Mouse (Mus musculus) neural tube, embryonic 15.5 days (tissue): ENCODE data around the gene Txndc17. TPM values are rescaled to one million over a fixed set of nuclear protein-coding genes. Genes with fewer than 3 reads are reported as not detected.

Source experiments
- ATAC-seq: fragments of 200-750 bp; cut with Nextera tagmentation; 2 replicates; pipeline ENCODE4 v1.8.0; 2017; ENCODE audit warnings: mild to moderate bottlenecking, moderate TSS enrichment, moderate library complexity; ENCODE audit not compliant: low FRiP score
- H3K27ac ChIP-seq: fragments of 300-500 bp; sonication (generic); replicated peaks from 2 replicates; pipeline ENCODE4 v1.5.1; 2015; ENCODE audit warnings: mild to moderate bottlenecking, inconsistent platforms
- H3K27me3 ChIP-seq: fragments of 300-500 bp; sonication (generic); replicated peaks from 2 replicates; pipeline ENCODE4 v1.6.1; 2015; ENCODE audit warnings: inconsistent platforms
- H3K36me3 ChIP-seq: fragments of 300-500 bp; sonication (generic); 2 replicates; pipeline ENCODE4 v1.6.1; 2015; ENCODE audit warnings: inconsistent platforms
- H3K4me1 ChIP-seq: fragments of 300-500 bp; sonication (generic); 2 replicates; pipeline ENCODE4 v1.6.1; 2015; ENCODE audit warnings: inconsistent platforms
- H3K4me2 ChIP-seq: fragments of 300-500 bp; sonication (generic); 2 replicates; pipeline ENCODE4 v1.6.1; 2015; ENCODE audit warnings: inconsistent platforms, mild to moderate bottlenecking, moderate library complexity
- H3K4me3 ChIP-seq: fragments of 300-500 bp; sonication (generic); replicated peaks from 2 replicates; pipeline ENCODE4 v1.5.1; 2015; ENCODE audit warnings: mild to moderate bottlenecking, inconsistent platforms
- H3K9ac ChIP-seq: fragments of 300-500 bp; sonication (generic); replicated peaks from 2 replicates; pipeline ENCODE4 v1.6.1; 2015; ENCODE audit warnings: mild to moderate bottlenecking, inconsistent platforms
- H3K9me3 ChIP-seq: fragments of 300-500 bp; sonication (generic); replicated peaks from 2 replicates; pipeline ENCODE4 v1.6.1; 2016; ENCODE audit warnings: inconsistent platforms
- WGBS: fragments of 180-500 bp; shearing (Covaris S2); methylation state at CpG from one replicate; pipeline ENCODE4 v1.1.7; 2015; ENCODE audit warnings: mixed read lengths; 5-methylcytosine and 5-hydroxymethylcytosine counted together
- polyA plus RNA-seq: library from polyadenylated mRNA; unstranded; fragments of >200 nt; fragmentation: Nextera tagmentation; extraction: Ambion mirVana; gene quantifications from 2 replicates; pipeline ENCODE4 v1.2.1, GENCODE M21; 2015

Gene Txndc17
- polyA plus RNA-seq, 1 experiment from 2014 or later = 162 TPM

GRCm38 (mm10) chr11:72224865-72225264 is 17.5 kb downstream of the Txndc17 start:
- Histone ChIP-seq H3K9me3 (no peaks in the 10 kb centered on the region), H3K4me1 (peaks cover 14% of the 10 kb centered on the region; the same call in 1 of the 2 replicates), H3K27me3 (no peaks in the 10 kb centered on the region), H3K4me3 (no peak overlapping the region), H3K36me3 (no peaks in the 10 kb centered on the region), H3K27ac (no peak overlapping the region), H3K9ac (no peak overlapping the region), H3K4me2 (no peak overlapping the region)
- 0 out of 2 replicates have a peak, but pooled peaks have one; percentile 45 for ATAC-seq
- 15% methylated on average over 5 of the region's 5 CpGs for WGBS

GRCm38 (mm10) chr11:72226020-72226791 is 18.9 kb downstream of the Txndc17 start:
- no peak overlapping the region for H3K27ac ChIP-seq
- no peak overlapping the region for H3K9ac ChIP-seq
- H3K4me3 ChIP-seq = no peak overlapping the region
- H3K4me2 ChIP-seq = no peak overlapping the region
- 42% methylated on average over 10 of the region's 10 CpGs for WGBS
- H3K9me3 ChIP-seq = no peaks in the 10 kb centered on the region
- H3K4me1 ChIP-seq = peaks cover 14% of the 10 kb centered on the region; the same call in 1 of the 2 replicates
- H3K36me3 ChIP-seq = no peaks in the 10 kb centered on the region
- H3K27me3 ChIP-seq = no peaks in the 10 kb centered on the region
- no peak for ATAC-seq

GRCm38 (mm10) chr11:72226901-72227300 is 19.6 kb downstream of the Txndc17 start:
- Histone ChIP-seq H3K4me1 (peaks cover 14% of the 10 kb centered on the region; the same call in 1 of the 2 replicates), H3K27me3 (no peaks in the 10 kb centered on the region), H3K36me3 (no peaks in the 10 kb centered on the region), H3K4me2 (no peak overlapping the region), H3K4me3 (no peak overlapping the region), H3K9ac (no peak overlapping the region), H3K9me3 (no peaks in the 10 kb centered on the region), H3K27ac (no peak overlapping the region)
- ATAC-seq = no peak
- WGBS = 91% methylated on average over 6 of the region's 6 CpGs

- Histone ChIP-seq H3K9ac (no peak overlapping the region), H3K4me2 (no peak overlapping the region), H3K4me3 (no peak overlapping the region), H3K27ac (no peak overlapping the region), H3K36me3 (no peaks in the 10 kb centered on the region), H3K4me1 (peaks cover 14% of the 10 kb centered on the region; the same call in 1 of the 2 replicates), H3K9me3 (no peaks in the 10 kb centered on the region), H3K27me3 (no peaks in the 10 kb centered on the region)
- WGBS = 95% methylated on average over 4 of the region's 4 CpGs
- no peak for ATAC-seq
These were observed 21.2 kb downstream of the Txndc17 start for GRCm38 (mm10) chr11:72228513-72228912.

GRCm38 (mm10) chr11:72232068-72232467 is 24.7 kb downstream of the Txndc17 start:
- no peak for ATAC-seq
- no peaks in the 10 kb centered on the region for H3K27me3 ChIP-seq
- no peak overlapping the region for H3K4me2 ChIP-seq
- no peak overlapping the region for H3K9ac ChIP-seq
- H3K4me3 ChIP-seq = no peak overlapping the region
- H3K9me3 ChIP-seq = no peaks in the 10 kb centered on the region
- H3K4me1 ChIP-seq = no peaks in the 10 kb centered on the region
- H3K27ac ChIP-seq = no peak overlapping the region
- 83% methylated on average over 7 of the region's 7 CpGs for WGBS
- H3K36me3 ChIP-seq = no peaks in the 10 kb centered on the region

GRCm38 (mm10) chr11:72232991-72233390 is 25.6 kb downstream of the Txndc17 start:
- H3K9me3 ChIP-seq = no peaks in the 10 kb centered on the region
- no peaks in the 10 kb centered on the region for H3K36me3 ChIP-seq
- ATAC-seq = no peak
- H3K27me3 ChIP-seq = no peaks in the 10 kb centered on the region
- no peak overlapping the region for H3K4me3 ChIP-seq
- H3K27ac ChIP-seq = no peak overlapping the region
- WGBS = 71% methylated on average over 1 of the region's 1 CpGs
- no peak overlapping the region for H3K9ac ChIP-seq
- H3K4me1 ChIP-seq = no peaks in the 10 kb centered on the region
- no peak overlapping the region for H3K4me2 ChIP-seq

GRCm38 (mm10) chr11:72234013-72234412 is 26.7 kb downstream of the Txndc17 start:
- no peak for ATAC-seq
- no peaks in the 10 kb centered on the region for H3K4me1 ChIP-seq

GRCm38 (mm10) chr11:72240062-72240860 is 32.9 kb downstream of the Txndc17 start:
- no peaks in the 10 kb centered on the region for H3K36me3 ChIP-seq
- no peak for ATAC-seq
- H3K9me3 ChIP-seq = no peaks in the 10 kb centered on the region
- H3K4me2 ChIP-seq = no peak overlapping the region
- H3K4me3 ChIP-seq = no peak overlapping the region
- H3K4me1 ChIP-seq = no peaks in the 10 kb centered on the region
- H3K9ac ChIP-seq = no peak overlapping the region
- no peak overlapping the region for H3K27ac ChIP-seq
- WGBS = 79% methylated on average over 4 of the region's 4 CpGs
- H3K27me3 ChIP-seq = no peaks in the 10 kb centered on the region

More at GRCm38 (mm10) chr11:72234013-72234412, 26.7 kb downstream of the Txndc17 start:
- no peaks in the 10 kb centered on the region for H3K27me3 ChIP-seq
- H3K4me2 ChIP-seq = no peak overlapping the region
- no peaks in the 10 kb centered on the region for H3K9me3 ChIP-seq
- 64% methylated on average over 5 of the region's 5 CpGs for WGBS
- no peak overlapping the region for H3K27ac ChIP-seq
- H3K9ac ChIP-seq = no peak overlapping the region
- H3K4me3 ChIP-seq = no peak overlapping the region
- H3K36me3 ChIP-seq = no peaks in the 10 kb centered on the region

GRCm38 (mm10) chr11:72245196-72245753 is 37.9 kb downstream of the Txndc17 start:
- Histone ChIP-seq H3K27ac (no peak overlapping the region), H3K27me3 (no peaks in the 10 kb centered on the region), H3K4me2 (no peak overlapping the region), H3K4me3 (no peak overlapping the region), H3K9me3 (no peaks in the 10 kb centered on the region), H3K9ac (no peak overlapping the region), H3K36me3 (no peaks in the 10 kb centered on the region), H3K4me1 (no peaks in the 10 kb centered on the region)
- ATAC-seq = no peak
- WGBS = 84% methylated on average over 8 of the region's 8 CpGs

- H3K4me1 ChIP-seq = no peaks in the 10 kb centered on the region
- no peak overlapping the region for H3K27ac ChIP-seq
- H3K9me3 ChIP-seq = no peaks in the 10 kb centered on the region
- no peaks in the 10 kb centered on the region for H3K36me3 ChIP-seq
- no peak overlapping the region for H3K4me2 ChIP-seq
- no peak for ATAC-seq
- 0 out of 2 replicates have a peak, but pooled peaks cover under 1% of the 10 kb centered on the region for H3K27me3 ChIP-seq
- H3K4me3 ChIP-seq = no peak overlapping the region
- 96% methylated on average over 4 of the region's 4 CpGs for WGBS
- H3K9ac ChIP-seq = no peak overlapping the region
These were observed 48.3 kb downstream of the Txndc17 start for GRCm38 (mm10) chr11:72255629-72256028.

- H3K36me3 ChIP-seq = no peaks in the 10 kb centered on the region
- no peak overlapping the region for H3K9ac ChIP-seq
- WGBS = 84% methylated on average over 2 of the region's 2 CpGs
- no peaks in the 10 kb centered on the region for H3K4me1 ChIP-seq
- H3K4me3 ChIP-seq = no peak overlapping the region
- no peaks in the 10 kb centered on the region for H3K9me3 ChIP-seq
- no peak overlapping the region for H3K4me2 ChIP-seq
- H3K27ac ChIP-seq = no peak overlapping the region
- H3K27me3 ChIP-seq = no peaks in the 10 kb centered on the region
- ATAC-seq = no peak
These were observed 49.1 kb downstream of the Txndc17 start for GRCm38 (mm10) chr11:72256441-72256840.
